Mouse (Mus musculus) hindbrain, postnatal 0 days (tissue): Measurements from ENCODE around the gene Mdp1. TPM values are rescaled to one million over a fixed set of nuclear protein-coding genes. Genes with fewer than 3 reads are reported as not detected.

Experiments used
- ATAC-seq: fragments of 200-750 bp; cut with Nextera tagmentation; 2 replicates; pipeline ENCODE4 v1.8.0; 2017; ENCODE audit warnings: mild to moderate bottlenecking, moderate TSS enrichment, moderate library complexity
- DNase-seq: peaks from one replicate; pipeline ENCODE4 v3.0.0-alpha.2; 2015; ENCODE audit warnings: low spot score
- H3K27ac ChIP-seq: fragments of 300-500 bp; sonication (generic); 2 replicates; pipeline ENCODE4 v1.5.1; 2014; ENCODE audit warnings: mild to moderate bottlenecking
- H3K27me3 ChIP-seq: fragments of 300-500 bp; sonication (generic); 2 replicates; pipeline ENCODE4 v1.6.1; 2014; ENCODE audit warnings: low read length, mixed read lengths; ENCODE audit not compliant: insufficient read depth
- H3K36me3 ChIP-seq: fragments of 300-500 bp; sonication (generic); 2 replicates; pipeline ENCODE4 v1.6.1; 2014; ENCODE audit warnings: low read length, mixed read lengths; ENCODE audit not compliant: insufficient read depth
- H3K4me1 ChIP-seq: fragments of 300-500 bp; sonication (generic); 2 replicates; pipeline ENCODE4 v1.6.1; 2014; ENCODE audit warnings: antibody characterized with exemption, low read length, mixed read lengths; ENCODE audit not compliant: insufficient read depth
- H3K4me2 ChIP-seq: fragments of 300-500 bp; sonication (generic); 2 replicates; pipeline ENCODE4 v1.6.1; 2014; ENCODE audit warnings: low read depth, mild to moderate bottlenecking, low read length, moderate library complexity, mixed read lengths
- H3K4me3 ChIP-seq: fragments of 300-500 bp; sonication (generic); 2 replicates; pipeline ENCODE4 v1.5.1; 2014; ENCODE audit warnings: low read length
- H3K9ac ChIP-seq: fragments of 300-500 bp; sonication (generic); replicated peaks from 2 replicates; pipeline ENCODE4 v1.6.1; 2014; ENCODE audit warnings: mild to moderate bottlenecking, low read length, moderate library complexity, mixed read lengths
- H3K9me3 ChIP-seq: fragments of 300-500 bp; sonication (generic); 2 replicates; pipeline ENCODE4 v1.6.1; 2016; ENCODE audit warnings: low read length, mixed read lengths
- CTCF ChIP-seq: IDR thresholded peaks from 2 replicates; pipeline ENCODE4 v1.5.1; 2016; ENCODE audit warnings: antibody characterized with exemption, control low read depth, low read depth
- WGBS: fragments of 180-500 bp; shearing (Covaris S2); extraction: QIAGEN DNeasy Blood & Tissue Kit; methylation state at CpG from one replicate; pipeline ENCODE4 v1.1.7; 2014; 5-methylcytosine and 5-hydroxymethylcytosine counted together
- polyA plus RNA-seq: library from polyadenylated mRNA; unstranded; fragments of >200 nt; fragmentation: Nextera tagmentation; extraction: Ambion mirVana; gene quantifications from 2 replicates; pipeline ENCODE4 v1.2.1, GENCODE M21; 2015
- total RNA-seq: library from RNA; depleted of rRNA; stranded (reverse); fragments of >200 nt; gene quantifications from 2 replicates; pipeline ENCODE4 v1.2.3, GENCODE M21; 2014

Gene Mdp1
- total and polyA plus RNA-seq, 2 experiments from 2014 or later: 45.1 to 70.6 TPM

GRCm38 (mm10) chr14:55643060-55643907 is 17.0 kb downstream of the Mdp1 start, which contains the start of gene Tm9sf1:
Gene Tm9sf1, minus strand, starts transcription at chr14:55643806.
- TF ChIP-seq CTCF: no peak
- DNase-seq: peak; percentile 85
- Histone ChIP-seq H3K4me3 (peak within 1 kb of the TSS; percentile 96), H3K4me2 (peak within 1 kb of the TSS; percentile 82), H3K9ac (peak within 1 kb of the TSS; percentile 95), H3K36me3 (peaks cover 11% of the 10 kb centered on the region; the same call in 1 of the 2 replicates), H3K27me3 (no peaks in the 10 kb centered on the region), H3K4me1 (peaks cover 12% of the 10 kb centered on the region; the same call in 1 of the 2 replicates), H3K27ac (peak within 1 kb of the TSS; percentile 98), H3K9me3 (no peaks in the 10 kb centered on the region)
- under 1% methylated on average over 80 of the region's 89 CpGs for WGBS
- peak; percentile 91 for ATAC-seq

GRCm38 (mm10) chr14:55642679-55643059 is 17.6 kb downstream of the Mdp1 start:
- peak overlapping the region; percentile 98 for H3K27ac ChIP-seq
- H3K4me1 ChIP-seq: peaks cover 12% of the 10 kb centered on the region; the same call in 1 of the 2 replicates
- 20% methylated on average over 8 of the region's 8 CpGs for WGBS
- H3K9ac ChIP-seq: peak overlapping the region; percentile 95
- ATAC-seq: peak; percentile 50
- H3K27me3 ChIP-seq: no peaks in the 10 kb centered on the region
- no peak for TF ChIP-seq CTCF
- no peak for DNase-seq
- H3K36me3 ChIP-seq: peaks cover 15% of the 10 kb centered on the region; the same call in 1 of the 2 replicates
- no peaks in the 10 kb centered on the region for H3K9me3 ChIP-seq
- peak overlapping the region; percentile 96 for H3K4me3 ChIP-seq
- peak overlapping the region; percentile 82 for H3K4me2 ChIP-seq

- DNase-seq (no peak), ATAC-seq (no peak)
- Histone ChIP-seq H3K27me3 (no peaks in the 10 kb centered on the region), H3K4me1 (peaks cover 12% of the 10 kb centered on the region; the same call in 1 of the 2 replicates), H3K9ac (no peak overlapping the region), H3K36me3 (peaks cover 28% of the 10 kb centered on the region; the same call in 1 of the 2 replicates), H3K9me3 (no peaks in the 10 kb centered on the region), H3K27ac (no peak overlapping the region), H3K4me3 (no peak overlapping the region), H3K4me2 (no peak overlapping the region)
- TF ChIP-seq CTCF: no peak
- 95% methylated on average over 13 of the region's 13 CpGs for WGBS
These were observed 19.0 kb downstream of the Mdp1 start for GRCm38 (mm10) chr14:55641291-55641690.

GRCm38 (mm10) chr14:55640816-55641215 is 19.5 kb downstream of the Mdp1 start:
- Histone ChIP-seq H3K4me1 (peaks cover 12% of the 10 kb centered on the region; the same call in 1 of the 2 replicates), H3K9ac (no peak overlapping the region), H3K4me3 (no peak overlapping the region), H3K27ac (no peak overlapping the region), H3K4me2 (no peak overlapping the region), H3K27me3 (no peaks in the 10 kb centered on the region), H3K36me3 (peaks cover 30% of the 10 kb centered on the region; the same call in 1 of the 2 replicates), H3K9me3 (no peaks in the 10 kb centered on the region)
- WGBS: 95% methylated on average over 14 of the region's 14 CpGs
- no peak for TF ChIP-seq CTCF
- DNase-seq: no peak
- no peak for ATAC-seq

- peaks cover 35% of the 10 kb centered on the region; the same call in 1 of the 2 replicates for H3K36me3 ChIP-seq
- no peaks in the 10 kb centered on the region for H3K27me3 ChIP-seq
- TF ChIP-seq CTCF: no peak
- no peaks in the 10 kb centered on the region for H3K9me3 ChIP-seq
- WGBS: 92% methylated on average over 9 of the region's 9 CpGs
- H3K27ac ChIP-seq: no peak within 1 kb of the TSS
- peaks cover 5% of the 10 kb centered on the region for H3K4me1 ChIP-seq
- DNase-seq (no peak), ATAC-seq (no peak)
- H3K9ac ChIP-seq: no peak within 1 kb of the TSS
- no peak within 1 kb of the TSS for H3K4me2 ChIP-seq
- no peak within 1 kb of the TSS for H3K4me3 ChIP-seq
These were observed 22.5 kb downstream of the Mdp1 start, which contains the start of gene Gm49378 for GRCm38 (mm10) chr14:55637795-55638194. Gene Gm49378, minus strand, starts transcription at chr14:55637895.

- peaks cover 57% of the 10 kb centered on the region for H3K36me3 ChIP-seq
- H3K4me3 ChIP-seq: peak within 1 kb of the TSS; percentile 54
- no peak for TF ChIP-seq CTCF
- no peaks in the 10 kb centered on the region; the same call in 1 of the 2 replicates for H3K4me1 ChIP-seq
- no peaks in the 10 kb centered on the region for H3K27me3 ChIP-seq
- H3K9me3 ChIP-seq: no peaks in the 10 kb centered on the region
- H3K4me2 ChIP-seq: peak within 1 kb of the TSS; percentile 90
- peak; percentile 95 for DNase-seq
- H3K27ac ChIP-seq: peak within 1 kb of the TSS; percentile 69
- peak; percentile 92 for ATAC-seq
- WGBS: 1% methylated on average over 33 of the region's 33 CpGs
- peak within 1 kb of the TSS; percentile 62 for H3K9ac ChIP-seq
These were observed 24.7 kb downstream of the Mdp1 start, which contains the start of gene Ipo4 for GRCm38 (mm10) chr14:55635523-55636007. Gene Ipo4, minus strand, starts transcription at chr14:55635957.
